Mouse (Mus musculus): ENCODE measurements around the gene Ccdc167. TPM values are rescaled to one million over a fixed set of nuclear protein-coding genes. Genes with fewer than 3 reads are reported as not detected.
A peak's percentile ranks its signal among the peaks of the same experiment; 100 is the strongest.

The Ccdc167 gene
- total and polyA plus RNA-seq, 2 experiments from 2014 or later, result 7.4 to 7.7 TPM

GRCm38 (mm10) chr17:29756381-29756780 is 39.5 kb upstream of the Ccdc167 start:
- 85% methylated on average over 10 of the region's 10 CpGs for WGBS
- Histone ChIP-seq H3K9ac (no peak overlapping the region), H3K9me3 (ENCODE audit: low read length) (no peaks in the 10 kb centered on the region), H3K27ac (ENCODE audit: low read depth, low read length) (no peak overlapping the region), H3K27me3 (ENCODE audit: insufficient read depth, low read length) (no peaks in the 10 kb centered on the region), H3K4me1 (ENCODE audit: insufficient read depth) (peaks cover 10% of the 10 kb centered on the region; the same call in 1 of the 2 replicates), H3K4me2 (ENCODE audit: low read depth) (no peak overlapping the region), H3K36me3 (ENCODE audit: insufficient read depth) (no peaks in the 10 kb centered on the region), H3K4me3 (ENCODE audit: low read depth, low read length) (no peak overlapping the region)
- TF ChIP-seq CTCF (IDR thresholded peaks at IDR 0.05; ENCODE audit: low read depth), result no peak
- ATAC-seq (no peak), DNase-seq (no peak)

GRCm38 (mm10) chr17:29754510-29754909 is 37.7 kb upstream of the Ccdc167 start:
- no peak overlapping the region for H3K9ac ChIP-seq
- no peaks in the 10 kb centered on the region for H3K9me3 ChIP-seq (ENCODE audit: low read length)
- H3K27ac ChIP-seq (ENCODE audit: low read depth, low read length), result no peak overlapping the region
- no peaks in the 10 kb centered on the region for H3K4me1 ChIP-seq (ENCODE audit: insufficient read depth)
- H3K27me3 ChIP-seq (ENCODE audit: insufficient read depth, low read length), result no peaks in the 10 kb centered on the region; the same call in 1 of the 2 replicates
- peak; percentile 20; the same call in 1 of the 2 replicates for TF ChIP-seq CTCF (IDR thresholded peaks at IDR 0.05; ENCODE audit: low read depth)
- ATAC-seq (no peak), DNase-seq (no peak)
- H3K36me3 ChIP-seq (ENCODE audit: insufficient read depth), result no peaks in the 10 kb centered on the region
- no peak overlapping the region for H3K4me3 ChIP-seq (ENCODE audit: low read depth, low read length)
- WGBS, result 55% methylated on average over 4 of the region's 4 CpGs
- H3K4me2 ChIP-seq (ENCODE audit: low read depth), result no peak overlapping the region

DNA sequence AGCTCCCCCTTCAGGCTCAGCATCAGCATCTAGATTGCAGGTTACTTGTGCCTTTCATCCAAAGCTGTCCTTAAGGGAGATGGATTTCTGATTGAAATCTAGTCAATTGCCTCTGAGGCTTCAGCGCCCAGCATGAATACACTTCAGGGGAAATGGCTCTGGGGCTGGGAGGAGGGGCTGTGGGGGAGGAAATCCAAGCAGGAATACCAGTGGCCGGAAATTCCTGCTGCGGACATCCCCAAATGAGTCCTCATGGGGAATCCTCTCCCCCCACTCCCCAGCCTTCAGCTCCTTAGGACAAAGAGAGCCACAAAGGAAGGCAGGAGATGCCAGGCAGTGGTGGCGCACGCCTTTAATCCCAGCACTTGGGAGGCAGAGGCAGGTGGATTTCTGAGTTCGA is 30.6 kb upstream of the Ccdc167 start:
- TF ChIP-seq CTCF (IDR thresholded peaks at IDR 0.05; ENCODE audit: low read depth), result no peak
- Histone ChIP-seq H3K27me3 (ENCODE audit: insufficient read depth, low read length) (no peaks in the 10 kb centered on the region; the same call in 1 of the 2 replicates), H3K27ac (ENCODE audit: low read depth, low read length) (no peak overlapping the region), H3K4me1 (ENCODE audit: insufficient read depth) (no peaks in the 10 kb centered on the region), H3K4me2 (ENCODE audit: low read depth) (no peak overlapping the region), H3K9ac (no peak overlapping the region), H3K4me3 (ENCODE audit: low read depth, low read length) (no peak overlapping the region), H3K36me3 (ENCODE audit: insufficient read depth) (no peaks in the 10 kb centered on the region), H3K9me3 (ENCODE audit: low read length) (no peaks in the 10 kb centered on the region)
- WGBS, result 68% methylated on average over 6 of the region's 6 CpGs
- DNase-seq, result no peak
- no peak for ATAC-seq

DNA sequence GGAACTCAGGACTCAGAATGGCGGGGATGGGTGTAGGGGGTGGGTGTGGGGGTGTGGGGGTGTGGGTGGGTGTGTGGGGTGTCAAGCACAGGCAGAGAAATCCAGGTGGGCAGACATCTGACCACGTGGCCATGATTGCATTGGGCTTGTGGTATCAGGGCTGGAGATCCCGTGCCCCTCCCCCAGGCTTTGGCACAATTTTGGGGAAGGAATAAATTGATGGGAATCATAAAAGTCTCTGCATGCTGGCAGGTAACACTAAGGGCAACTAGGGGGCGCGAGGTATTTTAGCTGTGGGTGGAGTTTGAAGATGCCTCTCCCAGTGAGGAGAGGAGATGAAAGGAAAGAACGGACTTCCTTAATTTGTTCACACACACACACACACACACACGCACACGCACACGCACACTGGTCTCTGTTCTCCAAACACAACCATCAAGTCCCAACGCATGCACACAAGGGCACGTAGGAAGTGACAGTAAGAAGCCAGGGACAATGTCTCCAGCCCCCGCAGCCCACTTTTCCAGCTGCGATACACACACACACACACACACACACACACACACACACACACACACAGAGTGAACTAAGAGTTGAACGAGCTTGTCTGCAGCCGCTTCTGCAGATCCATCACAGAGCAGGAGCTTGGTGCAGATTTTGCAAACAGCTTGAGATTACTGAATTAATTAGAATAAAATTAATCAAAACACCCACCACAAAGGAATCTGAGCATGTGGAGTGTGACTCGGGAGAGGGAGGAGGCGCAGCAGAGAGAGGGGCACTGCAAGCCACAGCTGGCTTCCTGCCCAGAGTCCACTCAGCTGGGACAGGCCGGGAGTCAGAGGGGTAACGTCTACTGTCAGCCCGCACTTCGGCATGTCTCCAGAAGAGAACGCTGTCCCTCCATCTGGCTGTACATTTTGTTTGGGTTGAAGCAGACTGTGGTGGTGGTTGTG is 21.3 kb upstream of the Ccdc167 start:
- Histone ChIP-seq H3K36me3 (ENCODE audit: insufficient read depth) (no peaks in the 10 kb centered on the region), H3K4me2 (ENCODE audit: low read depth) (peak overlapping the region; percentile 29), H3K27me3 (ENCODE audit: insufficient read depth, low read length) (no peaks in the 10 kb centered on the region), H3K27ac (ENCODE audit: low read depth, low read length) (peak overlapping the region; percentile 74), H3K9me3 (ENCODE audit: low read length) (no peaks in the 10 kb centered on the region), H3K4me1 (ENCODE audit: insufficient read depth) (peaks cover 13% of the 10 kb centered on the region; the same call in 1 of the 2 replicates), H3K4me3 (ENCODE audit: low read depth, low read length) (no peak overlapping the region), H3K9ac (no peak overlapping the region)
- WGBS, result 14% methylated on average over 22 of the region's 22 CpGs
- peak; percentile 53 for TF ChIP-seq CTCF (IDR thresholded peaks at IDR 0.05; ENCODE audit: low read depth)
- peak; percentile 80 for DNase-seq
- ATAC-seq, result peak; percentile 91

GRCm38 (mm10) chr17:29736448-29737014 is 19.7 kb upstream of the Ccdc167 start:
- no peak overlapping the region for H3K4me3 ChIP-seq (ENCODE audit: low read depth, low read length)
- ATAC-seq (no peak), DNase-seq (peak; percentile 26)
- TF ChIP-seq CTCF (IDR thresholded peaks at IDR 0.05; ENCODE audit: low read depth), result no peak
- H3K9ac ChIP-seq, result no peak overlapping the region
- 17% methylated on average over 15 of the region's 15 CpGs for WGBS
- peak overlapping the region; percentile 40; the same call in 1 of the 2 replicates for H3K27ac ChIP-seq (ENCODE audit: low read depth, low read length)
- H3K36me3 ChIP-seq (ENCODE audit: insufficient read depth), result no peaks in the 10 kb centered on the region
- no peak overlapping the region for H3K4me2 ChIP-seq (ENCODE audit: low read depth)
- H3K9me3 ChIP-seq (ENCODE audit: low read length), result no peaks in the 10 kb centered on the region
- H3K27me3 ChIP-seq (ENCODE audit: insufficient read depth, low read length), result no peaks in the 10 kb centered on the region
- peaks cover 13% of the 10 kb centered on the region; the same call in 1 of the 2 replicates for H3K4me1 ChIP-seq (ENCODE audit: insufficient read depth)

DNA sequence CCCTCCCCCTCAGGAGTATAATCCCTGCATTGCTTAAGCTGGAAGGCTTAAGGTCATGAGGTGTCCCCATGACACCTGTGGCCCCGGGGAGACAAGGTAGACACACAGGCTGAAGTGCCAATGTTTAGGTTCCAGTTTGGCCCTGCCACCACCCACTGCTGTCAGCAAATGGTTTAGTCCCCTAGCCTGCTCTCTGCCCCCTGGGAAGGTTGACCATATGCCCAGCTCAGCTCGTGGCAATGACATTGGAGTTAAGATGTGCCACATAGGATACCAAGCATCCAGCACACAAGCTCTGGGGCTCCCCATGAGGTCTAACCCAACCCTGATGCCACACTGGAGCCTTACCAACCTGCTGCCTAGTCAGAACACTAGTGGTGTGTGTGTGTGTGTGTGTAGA is 15.7 kb upstream of the Ccdc167 start:
- Histone ChIP-seq H3K4me1 (ENCODE audit: insufficient read depth) (peaks cover 19% of the 10 kb centered on the region), H3K27ac (ENCODE audit: low read depth, low read length) (0 out of 2 replicates have a peak overlapping the region, but pooled peaks have one; percentile 80), H3K4me3 (ENCODE audit: low read depth, low read length) (no peak overlapping the region), H3K9me3 (ENCODE audit: low read length) (no peaks in the 10 kb centered on the region), H3K36me3 (ENCODE audit: insufficient read depth) (no peaks in the 10 kb centered on the region), H3K9ac (no peak overlapping the region), H3K27me3 (ENCODE audit: insufficient read depth, low read length) (no peaks in the 10 kb centered on the region), H3K4me2 (ENCODE audit: low read depth) (no peak overlapping the region)
- ATAC-seq (no peak), DNase-seq (no peak)
- TF ChIP-seq CTCF (IDR thresholded peaks at IDR 0.05; ENCODE audit: low read depth), result no peak
- WGBS, result 72% methylated on average over 2 of the region's 2 CpGs

DNA sequence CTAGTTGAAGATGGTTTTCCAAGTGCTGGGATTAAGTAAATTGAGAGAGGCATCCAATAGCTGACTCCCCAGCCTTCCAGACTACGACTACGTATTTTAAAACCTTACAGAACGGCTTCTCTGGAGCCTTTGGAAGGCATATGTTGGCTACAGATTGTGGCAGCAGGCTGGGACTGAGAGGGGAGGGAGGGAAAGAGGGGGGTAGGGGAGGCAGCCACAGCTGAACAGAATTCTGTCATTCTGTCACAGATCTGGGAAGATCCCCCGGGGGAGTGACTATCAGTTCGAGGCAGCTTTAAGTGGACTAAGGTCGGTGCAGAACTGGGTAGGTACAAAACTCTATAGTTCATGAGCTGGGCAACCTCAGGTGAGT is 15.1 kb upstream of the Ccdc167 start:
- peak; percentile 74 for ATAC-seq
- H3K27ac ChIP-seq (ENCODE audit: low read depth, low read length), result peak overlapping the region; percentile 80

More for the DNA sequence above, 15.1 kb upstream of the Ccdc167 start:
- H3K36me3 ChIP-seq (ENCODE audit: insufficient read depth), result no peaks in the 10 kb centered on the region
- DNase-seq, result peak; percentile 87
- H3K4me2 ChIP-seq (ENCODE audit: low read depth), result no peak overlapping the region
- peaks cover 19% of the 10 kb centered on the region for H3K4me1 ChIP-seq (ENCODE audit: insufficient read depth)
- no peaks in the 10 kb centered on the region for H3K27me3 ChIP-seq (ENCODE audit: insufficient read depth, low read length)
- H3K9me3 ChIP-seq (ENCODE audit: low read length), result no peaks in the 10 kb centered on the region
- H3K4me3 ChIP-seq (ENCODE audit: low read depth, low read length), result no peak overlapping the region
- TF ChIP-seq CTCF (IDR thresholded peaks at IDR 0.05; ENCODE audit: low read depth), result no peak
- 26% methylated on average over 6 of the region's 6 CpGs for WGBS
- no peak overlapping the region for H3K9ac ChIP-seq

Data from forebrain, postnatal 0 days (tissue).